Mouse (Mus musculus): ENCODE results near the gene Olfr798. TPM values are rescaled to one million over a fixed set of nuclear protein-coding genes. Genes with fewer than 3 reads are reported as not detected.

Gene Olfr798
- polyA plus RNA-seq (2015; fragmentation: Nextera tagmentation; extraction: Ambion mirVana): not detected in 2 replicates

- Histone ChIP-seq H3K4me1 (no peaks in the 10 kb centered on the region), H3K36me3 (no peaks in the 10 kb centered on the region), H3K27me3 (no peaks in the 10 kb centered on the region), H3K4me2 (no peak within 1 kb of the TSS), H3K27ac (no peak within 1 kb of the TSS), H3K9ac (no peak within 1 kb of the TSS), H3K9me3 (no peaks in the 10 kb centered on the region), H3K4me3 (no peak within 1 kb of the TSS)
- 73% methylated on average over 1 of the region's 1 CpGs for WGBS
- ATAC-seq (ENCODE audit: borderline replicate concordance, extremely low read depth, low FRiP score, low TSS enrichment): no peak
These were observed at the start of gene Olfr798 for GRCm38 (mm10) chr10:129627834-129628233. TSS of gene Olfr798 (minus strand) at chr10:129627934.

DNA sequence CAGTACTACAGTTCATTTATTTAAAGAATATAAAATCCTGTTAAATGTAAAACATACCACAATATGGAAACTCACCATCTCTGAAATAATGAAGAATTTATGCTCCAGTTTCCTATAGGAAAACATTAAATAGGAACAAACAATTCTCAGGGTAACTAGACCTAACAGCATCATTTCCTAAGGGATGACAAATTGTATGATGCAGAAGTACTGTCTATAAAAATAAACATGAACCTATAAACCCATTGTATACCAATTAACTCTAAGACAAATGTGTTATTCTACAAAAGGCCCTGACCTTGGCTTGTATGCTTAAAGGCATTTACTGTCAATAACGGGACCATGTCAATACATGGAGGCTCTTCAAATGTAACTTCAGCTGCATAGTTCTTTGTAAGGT lies 46.0 kb upstream of the Olfr798 start, which contains the start of gene Olfr801:
Gene Olfr801, minus strand, starts transcription at position 101 of the 400 bp plus-strand sequence.
- H3K9ac ChIP-seq: no peak within 1 kb of the TSS
- H3K27me3 ChIP-seq: no peaks in the 10 kb centered on the region
- H3K4me3 ChIP-seq: no peak within 1 kb of the TSS
- H3K4me1 ChIP-seq: no peaks in the 10 kb centered on the region
- no peaks in the 10 kb centered on the region for H3K9me3 ChIP-seq
- ATAC-seq (ENCODE audit: borderline replicate concordance, extremely low read depth, low FRiP score, low TSS enrichment): no peak
- no peak within 1 kb of the TSS for H3K4me2 ChIP-seq
- no peak within 1 kb of the TSS for H3K27ac ChIP-seq
- H3K36me3 ChIP-seq: no peaks in the 10 kb centered on the region
- 42% methylated on average over 1 of the region's 1 CpGs for WGBS

GRCm38 (mm10) chr10:129657394-129657793 lies 29.7 kb upstream of the Olfr798 start, which contains the start of gene Olfr800:
TSS of gene Olfr800 (plus strand) at chr10:129657694.
- no peaks in the 10 kb centered on the region for H3K4me1 ChIP-seq
- H3K27ac ChIP-seq: no peak within 1 kb of the TSS
- H3K9ac ChIP-seq: no peak within 1 kb of the TSS
- ATAC-seq (ENCODE audit: borderline replicate concordance, extremely low read depth, low FRiP score, low TSS enrichment): no peak
- no peaks in the 10 kb centered on the region for H3K9me3 ChIP-seq
- no peak within 1 kb of the TSS for H3K4me2 ChIP-seq
- no peaks in the 10 kb centered on the region for H3K27me3 ChIP-seq
- no peaks in the 10 kb centered on the region for H3K36me3 ChIP-seq
- no peak within 1 kb of the TSS for H3K4me3 ChIP-seq

- Histone ChIP-seq H3K27ac (no peak overlapping the region), H3K27me3 (no peaks in the 10 kb centered on the region), H3K9me3 (no peaks in the 10 kb centered on the region), H3K36me3 (no peaks in the 10 kb centered on the region), H3K4me3 (no peak overlapping the region), H3K4me1 (no peaks in the 10 kb centered on the region), H3K9ac (no peak overlapping the region), H3K4me2 (no peak overlapping the region)
- WGBS: 80% methylated on average over 1 of the region's 1 CpGs
- no peak for ATAC-seq (ENCODE audit: borderline replicate concordance, extremely low read depth, low FRiP score, low TSS enrichment)
These were observed 24.0 kb upstream of the Olfr798 start for GRCm38 (mm10) chr10:129651763-129652162.

DNA sequence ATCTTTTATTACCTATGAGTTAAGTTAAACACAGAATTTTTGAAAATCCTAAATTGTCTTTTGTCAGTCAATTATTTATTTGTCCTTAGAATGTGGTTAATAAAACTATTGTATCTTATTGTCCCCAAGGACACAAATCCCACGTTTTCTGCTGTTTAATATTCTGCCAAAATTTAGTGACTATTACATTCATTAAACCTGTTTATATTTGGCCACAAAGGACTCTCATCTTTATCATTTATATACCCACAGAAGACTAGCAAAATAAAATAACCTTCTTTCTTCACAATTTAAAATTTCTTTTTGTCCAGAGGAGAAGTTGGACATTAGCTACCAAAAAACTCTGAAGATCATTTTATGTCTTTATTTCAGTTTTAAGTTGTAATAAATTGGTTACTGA lies 9.4 kb upstream of the Olfr798 start, which contains the start of gene Olfr799:
Gene Olfr799, plus strand, starts transcription at position 301 of the 400 bp plus-strand sequence.
- H3K4me3 ChIP-seq: no peak within 1 kb of the TSS
- H3K27ac ChIP-seq: no peak within 1 kb of the TSS
- no peaks in the 10 kb centered on the region for H3K9me3 ChIP-seq
- H3K9ac ChIP-seq: no peak within 1 kb of the TSS
- ATAC-seq (ENCODE audit: borderline replicate concordance, extremely low read depth, low FRiP score, low TSS enrichment): no peak
- H3K27me3 ChIP-seq: no peaks in the 10 kb centered on the region
- no peaks in the 10 kb centered on the region for H3K36me3 ChIP-seq
- H3K4me1 ChIP-seq: no peaks in the 10 kb centered on the region
- WGBS: 15% methylated on average over 1 of the region's 1 CpGs
- H3K4me2 ChIP-seq: no peak within 1 kb of the TSS

DNA sequence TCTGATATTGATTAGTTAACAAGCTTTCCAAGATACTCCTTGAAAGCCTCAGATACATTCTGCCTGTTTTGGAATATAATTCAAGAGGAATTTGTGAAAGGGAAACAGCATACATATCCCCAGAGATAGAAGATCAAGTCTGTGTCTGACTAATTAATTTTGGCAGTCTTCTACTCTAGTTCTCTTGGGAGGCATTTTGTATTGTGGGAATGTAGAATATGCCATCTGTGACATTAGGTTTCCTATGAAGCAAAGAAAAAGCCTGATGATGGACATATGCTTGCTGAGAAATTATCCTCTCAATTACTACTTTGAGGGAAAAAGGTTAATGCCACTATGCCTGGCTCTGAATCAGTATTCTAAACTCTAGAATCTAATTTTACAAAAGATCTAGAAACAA lies 4.5 kb downstream of the Olfr798 start:
- Histone ChIP-seq H3K9me3 (no peaks in the 10 kb centered on the region), H3K27ac (no peak overlapping the region), H3K4me1 (no peaks in the 10 kb centered on the region), H3K9ac (no peak overlapping the region), H3K4me2 (no peak overlapping the region), H3K4me3 (no peak overlapping the region), H3K36me3 (no peaks in the 10 kb centered on the region), H3K27me3 (no peaks in the 10 kb centered on the region)
- ATAC-seq (ENCODE audit: borderline replicate concordance, extremely low read depth, low FRiP score, low TSS enrichment): no peak

DNA sequence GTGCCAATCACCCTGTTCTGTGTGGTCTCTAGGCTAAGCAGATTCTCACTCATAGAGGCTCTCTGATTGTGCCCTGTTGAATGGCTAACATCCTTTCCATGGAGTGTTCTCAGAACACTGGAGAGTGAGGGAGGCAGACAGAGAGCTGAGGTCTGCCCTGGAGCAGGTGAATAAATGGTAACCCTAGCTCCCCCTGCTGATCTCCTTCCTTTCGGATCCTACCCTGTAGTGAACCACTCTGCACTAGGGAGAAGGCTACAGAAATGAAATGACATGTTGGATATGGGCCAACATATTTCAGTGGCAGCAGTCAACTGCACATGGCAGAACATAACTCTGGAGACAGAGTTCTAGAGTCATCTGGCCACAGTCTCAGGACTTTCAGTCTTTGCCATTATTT lies 6.0 kb downstream of the Olfr798 start:
- H3K9ac ChIP-seq: no peak overlapping the region
- no peak overlapping the region for H3K4me2 ChIP-seq
- H3K4me1 ChIP-seq: no peaks in the 10 kb centered on the region
- 15% methylated on average over 1 of the region's 1 CpGs for WGBS
- H3K27ac ChIP-seq: no peak overlapping the region
- H3K4me3 ChIP-seq: no peak overlapping the region
- no peaks in the 10 kb centered on the region for H3K27me3 ChIP-seq
- ATAC-seq (ENCODE audit: borderline replicate concordance, extremely low read depth, low FRiP score, low TSS enrichment): no peak
- no peaks in the 10 kb centered on the region for H3K9me3 ChIP-seq
- no peaks in the 10 kb centered on the region for H3K36me3 ChIP-seq

GRCm38 (mm10) chr10:129612470-129612869 lies 15.3 kb downstream of the Olfr798 start, which contains the start of gene Olfr796:
TSS of gene Olfr796 (minus strand) at chr10:129612570.
- H3K9me3 ChIP-seq: no peaks in the 10 kb centered on the region
- H3K4me3 ChIP-seq: no peak within 1 kb of the TSS
- no peak for ATAC-seq (ENCODE audit: borderline replicate concordance, extremely low read depth, low FRiP score, low TSS enrichment)
- no peak within 1 kb of the TSS for H3K9ac ChIP-seq
- no peaks in the 10 kb centered on the region for H3K36me3 ChIP-seq
- H3K27me3 ChIP-seq: no peaks in the 10 kb centered on the region
- H3K27ac ChIP-seq: no peak within 1 kb of the TSS
- H3K4me2 ChIP-seq: no peak within 1 kb of the TSS
- no peaks in the 10 kb centered on the region for H3K4me1 ChIP-seq
- 91% methylated on average over 1 of the region's 1 CpGs for WGBS

- no peak overlapping the region for H3K4me2 ChIP-seq
- no peak overlapping the region for H3K27ac ChIP-seq
- no peaks in the 10 kb centered on the region for H3K27me3 ChIP-seq
- no peaks in the 10 kb centered on the region for H3K4me1 ChIP-seq
- no peaks in the 10 kb centered on the region for H3K36me3 ChIP-seq
- H3K9me3 ChIP-seq: no peaks in the 10 kb centered on the region
- WGBS: 67% methylated on average over 1 of the region's 1 CpGs
- no peak overlapping the region for H3K9ac ChIP-seq
- ATAC-seq (ENCODE audit: borderline replicate concordance, extremely low read depth, low FRiP score, low TSS enrichment): no peak
- no peak overlapping the region for H3K4me3 ChIP-seq
These were observed 50.7 kb downstream of the Olfr798 start for GRCm38 (mm10) chr10:129577066-129577465.

Small RNA genes within 50 kb of the gene (microRNA-seq; reads per million reads assigned to microRNA genes)
- gene Gm23252: not detected

Other genes starting within 250 kb of the Olfr798 start
- 0.05 and 0.06 TPM in 2 replicates for gene Olfr784, start 243.9 kb downstream of the Olfr798 start, polyA plus RNA-seq (2015; fragmentation: Nextera tagmentation; extraction: Ambion mirVana)
- not detected in 2 replicates for gene Olfr785, start 222.5 kb downstream of the Olfr798 start, polyA plus RNA-seq (2015; fragmentation: Nextera tagmentation; extraction: Ambion mirVana)
- gene Olfr786, start 200.6 kb downstream of the Olfr798 start, polyA plus RNA-seq (2015; fragmentation: Nextera tagmentation; extraction: Ambion mirVana): not detected in 2 replicates
- not detected in 2 replicates for gene Olfr787, start 166.1 kb downstream of the Olfr798 start, polyA plus RNA-seq (2015; fragmentation: Nextera tagmentation; extraction: Ambion mirVana)
- gene Olfr788, start 156.9 kb downstream of the Olfr798 start, polyA plus RNA-seq (2015; fragmentation: Nextera tagmentation; extraction: Ambion mirVana): not detected in 2 replicates
- gene Olfr789, start 143.2 kb downstream of the Olfr798 start, polyA plus RNA-seq (2015; fragmentation: Nextera tagmentation; extraction: Ambion mirVana): not detected in 2 replicates
- not detected in 2 replicates for gene Olfr790, start 129.4 kb downstream of the Olfr798 start, polyA plus RNA-seq (2015; fragmentation: Nextera tagmentation; extraction: Ambion mirVana)
- not detected in 2 replicates for gene Olfr791, start 106.1 kb downstream of the Olfr798 start, polyA plus RNA-seq (2015; fragmentation: Nextera tagmentation; extraction: Ambion mirVana)
- gene Olfr792, start 88.8 kb downstream of the Olfr798 start, polyA plus RNA-seq (2015; fragmentation: Nextera tagmentation; extraction: Ambion mirVana): not detected in 2 replicates
- gene Olfr794, start 60.3 kb downstream of the Olfr798 start, polyA plus RNA-seq (2015; fragmentation: Nextera tagmentation; extraction: Ambion mirVana): not detected in 2 replicates
- not detected in 2 replicates for gene Olfr796, start 15.4 kb downstream of the Olfr798 start, polyA plus RNA-seq (2015; fragmentation: Nextera tagmentation; extraction: Ambion mirVana)
- not detected in 2 replicates for gene Olfr799, start 9.6 kb upstream of the Olfr798 start, polyA plus RNA-seq (2015; fragmentation: Nextera tagmentation; extraction: Ambion mirVana)
- not detected in 2 replicates for gene Olfr800, start 29.8 kb upstream of the Olfr798 start, polyA plus RNA-seq (2015; fragmentation: Nextera tagmentation; extraction: Ambion mirVana)
- not detected in 2 replicates for gene Olfr801, start 45.9 kb upstream of the Olfr798 start, polyA plus RNA-seq (2015; fragmentation: Nextera tagmentation; extraction: Ambion mirVana)
- gene Olfr802, start 60.2 kb upstream of the Olfr798 start, polyA plus RNA-seq (2015; fragmentation: Nextera tagmentation; extraction: Ambion mirVana): not detected in 2 replicates
- gene Olfr803, start 66.4 kb upstream of the Olfr798 start, polyA plus RNA-seq (2015; fragmentation: Nextera tagmentation; extraction: Ambion mirVana): not detected in 2 replicates
- not detected in 2 replicates for gene Olfr804, start 75.3 kb upstream of the Olfr798 start, polyA plus RNA-seq (2015; fragmentation: Nextera tagmentation; extraction: Ambion mirVana)
- gene Olfr805, start 101.4 kb upstream of the Olfr798 start, polyA plus RNA-seq (2015; fragmentation: Nextera tagmentation; extraction: Ambion mirVana): not detected in 2 replicates
- gene Olfr806, start 114.0 kb upstream of the Olfr798 start, polyA plus RNA-seq (2015; fragmentation: Nextera tagmentation; extraction: Ambion mirVana): not detected in 2 replicates
- gene Olfr807, start 129.9 kb upstream of the Olfr798 start, polyA plus RNA-seq (2015; fragmentation: Nextera tagmentation; extraction: Ambion mirVana): not detected in 2 replicates
- not detected in 2 replicates for gene Olfr808, start 137.5 kb upstream of the Olfr798 start, polyA plus RNA-seq (2015; fragmentation: Nextera tagmentation; extraction: Ambion mirVana)
- gene Olfr809, start 146.7 kb upstream of the Olfr798 start, polyA plus RNA-seq (2015; fragmentation: Nextera tagmentation; extraction: Ambion mirVana): not detected in 2 replicates
- not detected in 2 replicates for gene Olfr810, start 167.0 kb upstream of the Olfr798 start, polyA plus RNA-seq (2015; fragmentation: Nextera tagmentation; extraction: Ambion mirVana)
- gene Olfr811, start 176.5 kb upstream of the Olfr798 start, polyA plus RNA-seq (2015; fragmentation: Nextera tagmentation; extraction: Ambion mirVana): not detected in 2 replicates
- not detected in 2 replicates for gene Olfr812, start 218.2 kb upstream of the Olfr798 start, polyA plus RNA-seq (2015; fragmentation: Nextera tagmentation; extraction: Ambion mirVana)
- gene Olfr813, start 227.4 kb upstream of the Olfr798 start, polyA plus RNA-seq (2015; fragmentation: Nextera tagmentation; extraction: Ambion mirVana): not detected in 2 replicates

Measured in lung, embryonic 15.5 days (tissue).